Mouse (Mus musculus) heart, adult 2 months (tissue): Measurements from ENCODE around the gene 1600014C10Rik. TPM values are rescaled to one million over a fixed set of nuclear protein-coding genes. Genes with fewer than 3 reads are reported as not detected.

ENCODE experiments used
- DNase-seq, 2 experiments: peaks; one replicate each; pipeline ENCODE4 v3.0.0; 2021
- H3K27ac ChIP-seq: fragments of 200-600 bp; 2 replicates; pipeline ENCODE4 v1.8.1; 2022
- H3K27me3 ChIP-seq: fragments of 200-500 bp; 2 replicates; pipeline ENCODE4 v1.6.1; 2012; ENCODE audit warnings: mild to moderate bottlenecking, low read length, inconsistent platforms, mixed read lengths; ENCODE audit not compliant: control insufficient read depth, insufficient read depth
- H3K36me3 ChIP-seq: fragments of 200-500 bp; 2 replicates; pipeline ENCODE4 v1.6.1; 2012; ENCODE audit warnings: low read length, inconsistent platforms; ENCODE audit not compliant: control insufficient read depth, insufficient read depth
- H3K4me1 ChIP-seq: fragments of 200-500 bp; 2 replicates; pipeline ENCODE4 v1.6.1; 2011; ENCODE audit warnings: low read length; ENCODE audit not compliant: control insufficient read depth, insufficient read depth
- H3K4me3 ChIP-seq: fragments of 200-600 bp; 2 replicates; pipeline ENCODE4 v1.8.1; 2022
- H3K79me2 ChIP-seq: fragments of 200-500 bp; replicated peaks from 2 replicates; pipeline ENCODE4 v1.6.1; 2012; ENCODE audit warnings: mild to moderate bottlenecking, inconsistent platforms, low read length, moderate library complexity, mixed read lengths; ENCODE audit not compliant: control insufficient read depth, insufficient read depth
- H3K9ac ChIP-seq: fragments of 200-500 bp; 2 replicates; pipeline ENCODE4 v1.6.1; 2012; ENCODE audit warnings: low read depth, mild to moderate bottlenecking, control low read depth, inconsistent platforms, low read length, mixed read lengths
- CTCF ChIP-seq: fragments of 200-600 bp; IDR thresholded peaks from 2 replicates; pipeline ENCODE4 v1.8.1; 2022; ENCODE audit warnings: antibody characterized with exemption, mild to moderate bottlenecking, moderate library complexity
- EP300 ChIP-seq: fragments of 200-500 bp; IDR thresholded peaks from 2 replicates; pipeline ENCODE4 v1.6.1; 2011; ENCODE audit warnings: low read depth, low read length, control low read depth; ENCODE audit not compliant: insufficient read depth
- POLR2A ChIP-seq: fragments of 200-500 bp; IDR thresholded peaks from 2 replicates; pipeline ENCODE4 v1.6.1; 2011; ENCODE audit warnings: mild to moderate bottlenecking, low read depth, low read length, control low read depth; ENCODE audit not compliant: insufficient read depth
- WGBS: fragments of 180-500 bp; shearing (Covaris S2); methylation state at CpG from one replicate; pipeline ENCODE4 v1.1.7; 2018; 5-methylcytosine and 5-hydroxymethylcytosine counted together
- intact Hi-C: fragments of 180-260 bp; cut with DNase I; formaldehyde crosslinking; loops from one replicate; pipeline ENCODE4 v1.15.1; 2025
- polyA plus RNA-seq: library from polyadenylated mRNA; depleted of rRNA; stranded (reverse); fragments of >200 nt; gene quantifications from 2 replicates; pipeline ENCODE4 v1.2.3, GENCODE M21; 2012
- total RNA-seq, 2 experiments: library from RNA; stranded (reverse); gene quantifications; 2 replicates each; pipeline ENCODE4 v1.2.3; 2021

Gene 1600014C10Rik
- total and polyA plus RNA-seq, 3 experiments = 29.3 to 32.0 (median 31.6) TPM

GRCm38 (mm10) chr7:38205801-38206200, 22.8 kb downstream of the 1600014C10Rik start:
- H3K27me3 ChIP-seq = no peaks in the 10 kb centered on the region
- no peak overlapping the region for H3K27ac ChIP-seq
- DNase-seq = no peak
- intact Hi-C loops = no loop called here
- H3K36me3 ChIP-seq = no peaks in the 10 kb centered on the region
- no peaks in the 10 kb centered on the region for H3K79me2 ChIP-seq
- no peak overlapping the region for H3K9ac ChIP-seq
- 72% methylated on average over 2 of the region's 2 CpGs for WGBS
- H3K4me1 ChIP-seq = no peaks in the 10 kb centered on the region; the same call in 1 of the 2 replicates
- no peak overlapping the region for H3K4me3 ChIP-seq
- TF ChIP-seq CTCF (no peak), EP300 (no peak), POLR2A (no peak)

GRCm38 (mm10) chr7:38206564-38206963, 23.5 kb downstream of the 1600014C10Rik start:
- no peak for DNase-seq
- intact Hi-C loops = no loop called here
- Histone ChIP-seq H3K27me3 (no peaks in the 10 kb centered on the region), H3K4me1 (no peaks in the 10 kb centered on the region), H3K4me3 (no peak overlapping the region), H3K27ac (no peak overlapping the region), H3K9ac (no peak overlapping the region), H3K79me2 (no peaks in the 10 kb centered on the region), H3K36me3 (no peaks in the 10 kb centered on the region)
- 71% methylated on average over 3 of the region's 3 CpGs for WGBS
- TF ChIP-seq CTCF (no peak), POLR2A (no peak), EP300 (no peak)

GRCm38 (mm10) chr7:38208969-38209368, 26.0 kb downstream of the 1600014C10Rik start:
- H3K27ac ChIP-seq = no peak overlapping the region
- 66% methylated on average over 3 of the region's 3 CpGs for WGBS
- intact Hi-C loops = no loop called here
- no peaks in the 10 kb centered on the region for H3K79me2 ChIP-seq
- no peaks in the 10 kb centered on the region for H3K36me3 ChIP-seq
- no peak overlapping the region for H3K9ac ChIP-seq
- no peaks in the 10 kb centered on the region for H3K27me3 ChIP-seq
- H3K4me1 ChIP-seq = peaks cover 10% of the 10 kb centered on the region
- H3K4me3 ChIP-seq = no peak overlapping the region
- no peak for TF ChIP-seq POLR2A
- no peak for TF ChIP-seq CTCF
- TF ChIP-seq EP300 = no peak
- DNase-seq = no peak

GRCm38 (mm10) chr7:38209478-38210152, 26.6 kb downstream of the 1600014C10Rik start:
- 41% methylated on average over 11 of the region's 11 CpGs for WGBS
- H3K36me3 ChIP-seq = no peaks in the 10 kb centered on the region
- no peak for DNase-seq
- no peak for TF ChIP-seq POLR2A
- no peak for TF ChIP-seq EP300
- TF ChIP-seq CTCF = no peak
- H3K4me3 ChIP-seq = no peak overlapping the region
- no peaks in the 10 kb centered on the region for H3K27me3 ChIP-seq
- no peak overlapping the region for H3K9ac ChIP-seq
- H3K79me2 ChIP-seq = no peaks in the 10 kb centered on the region
- no peak overlapping the region for H3K27ac ChIP-seq
- H3K4me1 ChIP-seq = peaks cover 10% of the 10 kb centered on the region
- intact Hi-C loops = no loop called here

- 10% methylated on average over 3 of the region's 3 CpGs for WGBS
- no peak overlapping the region for H3K27ac ChIP-seq
- H3K79me2 ChIP-seq = no peaks in the 10 kb centered on the region
- H3K27me3 ChIP-seq = no peaks in the 10 kb centered on the region
- TF ChIP-seq POLR2A (no peak), CTCF (no peak), EP300 (no peak)
- H3K4me3 ChIP-seq = no peak overlapping the region
- peaks cover 16% of the 10 kb centered on the region for H3K4me1 ChIP-seq
- no peaks in the 10 kb centered on the region for H3K36me3 ChIP-seq
- no peak for DNase-seq
- H3K9ac ChIP-seq = no peak overlapping the region
- intact Hi-C loops = no loop called here
Measured at GRCm38 (mm10) chr7:38212651-38213062, 29.6 kb downstream of the 1600014C10Rik start.

GRCm38 (mm10) chr7:38214473-38215214, 31.6 kb downstream of the 1600014C10Rik start:
- peaks cover 28% of the 10 kb centered on the region for H3K4me1 ChIP-seq
- WGBS = 38% methylated on average over 5 of the region's 5 CpGs
- H3K36me3 ChIP-seq = peaks cover 4% of the 10 kb centered on the region; the same call in 1 of the 2 replicates
- DNase-seq = no peak
- intact Hi-C loops = no loop called here
- no peak overlapping the region for H3K27ac ChIP-seq
- no peak overlapping the region for H3K4me3 ChIP-seq
- H3K27me3 ChIP-seq = no peaks in the 10 kb centered on the region
- TF ChIP-seq EP300 (no peak), POLR2A (no peak), CTCF (no peak)
- no peaks in the 10 kb centered on the region for H3K79me2 ChIP-seq
- no peak overlapping the region for H3K9ac ChIP-seq
